Mouse (Mus musculus): Measurements from ENCODE around the gene Insyn1. TPM values are rescaled to one million over a fixed set of nuclear protein-coding genes. Genes with fewer than 3 reads are reported as not detected.

The Insyn1 gene
- 3.0 and 5.5 TPM in 2 replicates for total RNA-seq (2012; rRNA removed)
- 1.1 and 2.4 TPM in 2 replicates for total RNA-seq (2014; rRNA removed)
- 2.5 and 2.6 TPM in 2 replicates for polyA plus RNA-seq (2012; ENCODE audit: insufficient read length, low read depth)

- Histone ChIP-seq H3K4me3 (replicated peaks in 1 of 3; ENCODE audit: low read depth in 2 of 3, low read length in 2 of 3, poor library complexity in 1 of 3) (peak within 1 kb of the TSS; percentile 50 to 65 (median 58)), H3K27me3 (replicated peaks) (peaks cover 52% of the 10 kb centered on the region), H3K36me3 (replicated peaks in 1 of 2; ENCODE audit: control insufficient read depth in 1 of 2, insufficient read depth in 1 of 2, low read length in 1 of 2) (peaks cover 0 to 11% of the 10 kb centered on the region in 2 experiments), H3K79me2 (replicated peaks; ENCODE audit: control insufficient read depth, extremely low read depth, insufficient read depth, poor library complexity, severe bottlenecking) (no peaks in the 10 kb centered on the region), H3K4me1 (ENCODE audit: control insufficient read depth in 1 of 2, insufficient read depth in 2 of 2) (peaks cover 0 to 17% of the 10 kb centered on the region in 2 experiments; a peak in 2 of 4 replicates), H3K4me2 (ENCODE audit: insufficient read depth, low read depth, poor library complexity, severe bottlenecking) (peak within 1 kb of the TSS; percentile 46), H3K9me3 (replicated peaks; ENCODE audit: low read length) (no peaks in the 10 kb centered on the region), H3K27ac (ENCODE audit: insufficient read depth, low read depth) (no peak within 1 kb of the TSS), H3K9ac (ENCODE audit: insufficient read depth, low read depth) (peak within 1 kb of the TSS; percentile 37)
- in situ Hi-C loops (cut with MboI; ENCODE audit: low pct_ligation_motif_present, low pct_unique_long_range_greater_than_20kb, low sequenced_read_pairs) = no loop called here
- dilution Hi-C loops (cut with MboI; ENCODE audit: extremely low pct_ligation_motif_present, extremely low pct_unique_long_range_greater_than_20kb, low sequenced_read_pairs) = no loop called here
- no peak for DNase-seq (ENCODE audit: extremely low read depth)
- TF ChIP-seq BHLHE40 (IDR thresholded peaks at IDR 0.05; ENCODE audit: low read depth, low read length) (no peak), NRF1 (IDR thresholded peaks at IDR 0.05; ENCODE audit: low read depth, low read length) (peak; percentile 33; the same call in 1 of the 2 replicates), CTCF (conservative IDR thresholded peaks at IDR 0.05 in 1 of 2, IDR thresholded peaks at IDR 0.05 in 1 of 2; ENCODE audit: low read depth in 2 of 2, low read length in 2 of 2) (no peak), HCFC1 (IDR thresholded peaks at IDR 0.05; ENCODE audit: low read depth, low read length) (no peak), UBTF (IDR thresholded peaks at IDR 0.05; ENCODE audit: low read depth, low read length) (peak; percentile 97), NELFE (IDR thresholded peaks at IDR 0.05; ENCODE audit: low read depth, low read length) (no peak)
Measured at GRCm38 (mm10) chr9:58487851-58488801, at the start of gene Insyn1. Gene Insyn1 (plus strand): TSS chr9:58488603.

- DNase-seq (ENCODE audit: extremely low read depth) = no peak
- TF ChIP-seq POLR2A (IDR thresholded peaks at IDR 0.05; ENCODE audit: low read depth, low read length) (no peak), CHD2 (IDR thresholded peaks at IDR 0.05; ENCODE audit: low read length) (no peak), BHLHE40 (IDR thresholded peaks at IDR 0.05; ENCODE audit: low read depth, low read length) (no peak), MAX (IDR thresholded peaks at IDR 0.05; ENCODE audit: low read length) (no peak), JUN (IDR thresholded peaks at IDR 0.05; ENCODE audit: insufficient read depth, low read depth, low read length) (no peak), MEF2A (IDR thresholded peaks at IDR 0.05; ENCODE audit: borderline replicate concordance, low read depth, low read length) (no peak), TCF12 (IDR thresholded peaks at IDR 0.05; ENCODE audit: low read depth, low read length) (no peak), NELFE (IDR thresholded peaks at IDR 0.05; ENCODE audit: low read depth, low read length) (no peak), MXI1 (IDR thresholded peaks at IDR 0.05; ENCODE audit: low read depth, low read length) (no peak)
- in situ Hi-C loops (cut with MboI; ENCODE audit: low pct_ligation_motif_present, low pct_unique_long_range_greater_than_20kb, low sequenced_read_pairs) = no loop called here
- Histone ChIP-seq H3K27me3 (replicated peaks) (peaks cover 7% of the 10 kb centered on the region), H3K9ac (ENCODE audit: insufficient read depth, low read depth) (no peak overlapping the region), H3K79me2 (replicated peaks; ENCODE audit: control insufficient read depth, extremely low read depth, insufficient read depth, poor library complexity, severe bottlenecking) (no peaks in the 10 kb centered on the region), H3K27ac (ENCODE audit: insufficient read depth, low read depth) (no peak overlapping the region), H3K9me3 (replicated peaks; ENCODE audit: low read length) (no peaks in the 10 kb centered on the region), H3K4me1 (ENCODE audit: control insufficient read depth in 1 of 2, insufficient read depth in 2 of 2) (no peaks in the 10 kb centered on the region), H3K36me3 (replicated peaks in 1 of 2; ENCODE audit: control insufficient read depth in 1 of 2, insufficient read depth in 1 of 2, low read length in 1 of 2) (no peaks in the 10 kb centered on the region), H3K4me2 (ENCODE audit: insufficient read depth, low read depth, poor library complexity, severe bottlenecking) (no peak overlapping the region), H3K4me3 (replicated peaks in 1 of 3; ENCODE audit: low read depth in 2 of 3, low read length in 2 of 3, poor library complexity in 1 of 3) (no peak overlapping the region)
- dilution Hi-C loops (cut with MboI; ENCODE audit: extremely low pct_ligation_motif_present, extremely low pct_unique_long_range_greater_than_20kb, low sequenced_read_pairs) = no loop called here
Measured at GRCm38 (mm10) chr9:58438921-58439396, 49.4 kb upstream of the Insyn1 start.

Measured in CH12.LX (cell line).